ENCODE assay signal across 1 mouse cellular context in the genomic region with DNA sequence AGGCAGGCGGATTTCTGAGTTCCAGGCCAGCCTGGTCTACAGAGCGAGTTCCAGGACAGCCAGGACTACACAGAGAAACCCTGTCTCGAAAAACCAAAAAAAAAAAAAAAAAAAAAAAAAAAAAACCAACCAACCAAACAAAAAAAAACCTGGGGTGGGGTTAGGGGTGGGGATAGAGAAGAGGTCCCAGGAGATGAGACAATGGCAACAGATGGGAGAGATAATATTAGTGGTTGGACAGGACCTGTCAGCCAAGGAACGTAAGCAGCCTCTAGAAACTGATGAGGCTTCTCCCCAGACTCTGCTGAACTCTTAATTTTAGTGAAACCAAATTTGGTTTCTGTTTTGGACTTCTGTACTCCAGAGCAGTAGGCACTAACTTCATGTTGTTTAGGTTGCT. TPM values are rescaled to one million over a fixed set of nuclear protein-coding genes. Genes with fewer than 3 reads are reported as not detected.
"Had no signal": no experiment of that assay in that cellular context is flagged by ENCODE, and none has a peak within 500 bp of the region (broad histone marks: within the 10 kb centered on the region; RNA-seq: fewer than 3 reads in every experiment).

No protein-coding gene starts in this region.

RNA-seq across cellular contexts. Expression of gene Pmel, which starts 21.5 kb away (rescaled TPM):
- total RNA-seq: neutrophil, adult 5-6 weeks had no signal
